Mouse (Mus musculus) CD4-positive, CD25-positive, alpha-beta regulatory T cell, adult 2 months (primary cell): ENCODE measurements around the gene Mpig6b.

ENCODE experiments used
- DNase-seq: peaks from one replicate; pipeline ENCODE4 v3.0.0-alpha.2; 2012; ENCODE audit warnings: low read depth, low spot score

Gene Mpig6b

DNA sequence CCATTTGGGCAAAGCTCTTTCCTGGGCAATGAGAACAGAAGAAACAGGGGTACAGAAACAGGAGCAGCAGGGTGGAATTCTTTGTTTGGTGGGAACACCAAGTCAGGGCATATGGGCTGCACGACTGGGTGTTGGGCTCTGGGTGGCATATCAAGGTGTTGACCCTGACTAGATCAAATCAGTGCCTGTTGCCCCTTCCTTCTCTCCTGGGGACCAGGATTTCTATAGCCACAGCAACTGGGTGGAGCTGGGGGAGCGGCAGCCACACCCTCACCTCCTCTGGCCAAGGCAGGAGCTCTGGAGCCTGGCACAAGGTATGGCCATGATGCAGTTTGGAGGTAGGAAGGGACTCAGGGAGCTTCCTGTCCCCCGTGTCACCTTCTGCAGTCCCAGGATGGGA is 47.8 kb downstream of the Mpig6b start:
- no peak for DNase-seq

DNA sequence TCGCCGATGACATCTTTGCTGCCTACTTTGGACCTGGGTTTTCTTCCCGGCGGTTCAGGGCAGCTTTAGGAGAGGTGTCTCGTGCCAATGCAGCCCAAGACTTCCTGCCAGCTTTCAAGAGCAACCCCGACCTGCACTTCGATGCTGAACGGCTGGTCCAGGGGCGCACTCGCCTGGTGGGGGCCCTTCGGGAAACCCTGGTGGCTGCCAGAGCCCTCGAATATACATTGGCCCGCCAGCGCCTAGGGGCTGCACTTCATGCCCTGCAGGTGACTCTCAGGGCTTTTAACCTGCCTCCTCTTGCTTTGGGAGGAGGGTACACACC is 48.3 kb downstream of the Mpig6b start:
- DNase-seq, result no peak

DNA sequence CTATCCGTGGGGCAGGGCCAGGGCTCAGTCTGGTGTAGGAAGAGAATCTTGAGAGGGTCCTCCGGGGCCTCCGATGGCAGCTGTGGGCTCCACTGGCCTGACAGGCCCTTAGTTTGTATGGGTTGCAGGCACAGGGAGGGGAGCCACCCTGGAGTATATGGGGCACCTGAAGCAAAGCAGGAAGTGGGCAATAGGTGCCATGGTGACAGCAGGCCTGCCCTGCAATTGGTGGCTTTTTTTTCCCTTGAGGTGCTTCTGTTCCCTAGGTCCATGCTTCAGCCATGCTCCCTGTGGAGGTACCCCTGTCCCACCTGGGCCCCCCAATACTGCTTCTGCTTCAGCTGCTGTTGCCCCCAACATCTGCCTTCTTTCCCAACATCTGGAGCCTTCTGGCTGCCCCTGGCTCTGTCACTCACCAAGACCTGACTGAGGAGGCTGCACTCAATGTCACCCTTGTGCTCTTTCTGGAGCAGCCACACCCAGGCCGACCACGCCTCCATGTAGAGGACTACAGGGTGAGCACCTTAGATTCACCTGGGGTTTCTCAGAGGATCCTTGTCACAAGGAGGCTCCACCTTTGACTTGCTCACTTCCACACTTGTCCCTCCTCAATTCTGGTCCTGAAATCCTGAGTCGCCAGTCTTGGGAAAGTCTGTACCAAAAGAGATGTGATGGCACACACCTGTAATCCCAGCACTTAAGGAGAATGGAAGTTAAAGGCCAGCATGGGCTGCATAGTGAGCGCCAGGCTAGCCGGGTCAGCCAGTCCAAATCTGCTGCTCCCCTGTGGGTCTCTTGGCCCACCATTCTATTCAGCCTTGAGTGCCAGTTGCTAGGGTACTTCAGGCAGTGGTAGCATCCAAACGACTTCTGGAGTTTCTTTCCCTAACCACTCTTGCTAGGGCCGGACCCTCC is 48.9 kb downstream of the Mpig6b start:
- peak; percentile 36 for DNase-seq

DNA sequence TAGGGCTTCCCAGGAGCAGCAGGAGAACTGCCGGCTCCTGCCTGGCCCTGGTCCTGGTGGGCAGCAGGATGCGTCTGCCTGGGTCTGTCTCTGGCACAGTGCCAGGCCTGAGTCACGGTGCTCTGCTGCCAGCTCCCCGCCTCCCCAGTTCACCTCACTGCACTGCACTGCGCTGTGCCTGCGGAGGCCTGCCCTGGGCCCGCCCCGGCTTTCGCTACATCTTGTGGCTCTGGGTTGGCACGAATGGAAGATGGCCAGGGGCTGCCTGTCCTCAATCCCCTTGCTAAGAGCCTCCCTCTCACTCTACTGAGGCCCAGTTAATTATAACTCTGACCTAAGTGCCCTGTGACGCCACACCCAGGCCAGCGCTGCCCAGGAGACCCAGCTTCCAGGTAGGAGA is 49.6 kb downstream of the Mpig6b start, which contains the start of gene Vwa7:
Gene Vwa7, plus strand, starts transcription at position 204 of the 400 bp plus-strand sequence.
- peak; percentile 28 for DNase-seq

DNA sequence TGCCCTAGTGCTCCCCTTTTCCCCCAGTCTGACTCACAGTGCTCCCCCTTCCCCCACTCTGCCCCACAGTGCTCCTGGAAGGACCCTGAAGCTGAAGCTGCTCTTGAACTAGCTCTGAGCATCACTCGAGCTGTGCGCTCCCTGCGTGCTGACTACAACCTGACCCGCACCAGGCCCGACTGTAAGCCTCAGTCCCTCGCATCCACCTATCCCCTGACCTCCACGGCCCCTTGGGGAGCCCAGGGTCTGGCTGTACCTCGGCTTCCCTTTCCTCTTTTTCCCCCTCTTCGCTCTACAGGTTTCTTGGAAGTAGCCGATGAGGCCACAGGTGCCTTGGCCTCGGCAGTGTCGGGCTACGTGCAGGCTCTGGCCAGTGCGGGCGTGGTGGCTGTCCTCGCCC is 50.7 kb downstream of the Mpig6b start:
- DNase-seq, result no peak

DNA sequence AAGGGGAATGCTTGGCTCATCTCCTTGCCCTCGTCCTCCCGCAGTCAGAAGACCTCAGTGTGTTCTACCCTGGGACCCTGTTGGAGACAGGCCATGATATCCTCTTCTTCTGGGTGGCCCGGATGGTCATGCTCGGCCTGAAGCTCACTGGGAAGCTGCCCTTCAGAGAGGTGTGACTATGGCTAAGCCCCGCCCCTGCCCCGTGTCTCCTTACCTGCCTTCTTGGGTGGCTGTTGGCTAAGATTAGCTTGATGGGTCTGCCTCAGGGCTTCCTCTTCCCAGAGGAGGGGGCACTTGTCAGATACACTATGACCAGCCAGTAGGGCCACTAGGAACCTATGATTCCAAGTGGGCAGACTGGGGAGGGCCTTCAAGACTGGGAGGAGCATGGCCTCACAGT is 52.8 kb downstream of the Mpig6b start:
- DNase-seq, result no peak
